Mouse (Mus musculus) cortical plate, adult 2 months (tissue): ENCODE data around the gene Ccni.

Experiments
- CTCF ChIP-seq: fragments of 200-500 bp; IDR thresholded peaks from 2 replicates; pipeline ENCODE4 v1.5.1; 2011; ENCODE audit warnings: mild to moderate bottlenecking, control low read depth, low read length; ENCODE audit not compliant: insufficient read depth; ENCODE audit errors: extremely low read depth
- POLR2A ChIP-seq: fragments of 200-500 bp; IDR thresholded peaks from 2 replicates; pipeline ENCODE4 v1.6.1; 2011; ENCODE audit warnings: mild to moderate bottlenecking, low read length, control low read depth; ENCODE audit not compliant: insufficient read depth; ENCODE audit errors: extremely low read depth

GRCm38 (mm10) chr5:93172536-93172935 is 33.8 kb downstream of the Ccni start:
- TF ChIP-seq POLR2A = no peak
- TF ChIP-seq CTCF = no peak
